Mouse (Mus musculus) brown adipose tissue, adult 24 weeks (tissue): ENCODE measurements around the gene Kazn. TPM values are rescaled to one million over a fixed set of nuclear protein-coding genes. Genes with fewer than 3 reads are reported as not detected.

Experiments
- H3K27ac ChIP-seq: fragments of 200-500 bp; replicated peaks from 2 replicates; pipeline ENCODE4 v1.5.1; 2012; ENCODE audit warnings: low read depth, mild to moderate bottlenecking, low read length
- H3K4me1 ChIP-seq: fragments of 200-500 bp; 2 replicates; pipeline ENCODE4 v1.6.1; 2012; ENCODE audit warnings: low read length, mixed read lengths; ENCODE audit not compliant: control insufficient read depth, insufficient read depth, insufficient read length
- H3K4me3 ChIP-seq: fragments of 200-500 bp; 2 replicates; pipeline ENCODE4 v1.5.1; 2012; ENCODE audit warnings: low read depth, mild to moderate bottlenecking, low read length, moderate library complexity; ENCODE audit not compliant: insufficient read depth
- polyA plus RNA-seq: library from polyadenylated mRNA; stranded (reverse); fragments of >200 nt; gene quantifications from 2 replicates; pipeline ENCODE4 v1.2.4, GENCODE M21; 2012; ENCODE audit not compliant: missing spikeins, insufficient read depth, insufficient read length

Gene Kazn
- polyA plus RNA-seq, 1 experiment, result 0.79 TPM

- Histone ChIP-seq H3K27ac (no peak overlapping the region), H3K4me3 (no peak overlapping the region), H3K4me1 (no peaks in the 10 kb centered on the region)
These were observed 136.0 kb downstream of the Kazn start for GRCm38 (mm10) chr4:142103081-142103671.

GRCm38 (mm10) chr4:142098303-142098702, 140.9 kb downstream of the Kazn start:
- H3K27ac ChIP-seq, result no peak overlapping the region

GRCm38 (mm10) chr4:142097871-142098270, 141.3 kb downstream of the Kazn start:
- Histone ChIP-seq H3K4me1 (peaks cover 3% of the 10 kb centered on the region), H3K27ac (peak overlapping the region; percentile 61), H3K4me3 (no peak overlapping the region)

More at GRCm38 (mm10) chr4:142098303-142098702, 140.9 kb downstream of the Kazn start:
- Histone ChIP-seq H3K4me1 (peaks cover 3% of the 10 kb centered on the region), H3K4me3 (no peak overlapping the region)

GRCm38 (mm10) chr4:142095513-142096241, 143.5 kb downstream of the Kazn start:
- Histone ChIP-seq H3K27ac (no peak overlapping the region), H3K4me1 (peaks cover 3% of the 10 kb centered on the region), H3K4me3 (no peak overlapping the region)

- H3K27ac ChIP-seq, result no peak overlapping the region
- peaks cover 3% of the 10 kb centered on the region for H3K4me1 ChIP-seq
- H3K4me3 ChIP-seq, result no peak overlapping the region
These were observed 144.8 kb downstream of the Kazn start for GRCm38 (mm10) chr4:142094386-142094785.

- Histone ChIP-seq H3K27ac (no peak overlapping the region), H3K4me1 (peaks cover 3% of the 10 kb centered on the region; the same call in 1 of the 2 replicates), H3K4me3 (no peak overlapping the region)
These were observed 148.1 kb downstream of the Kazn start for GRCm38 (mm10) chr4:142091100-142091499.

GRCm38 (mm10) chr4:142089966-142090365, 149.2 kb downstream of the Kazn start:
- H3K4me1 ChIP-seq, result no peaks in the 10 kb centered on the region
- no peak overlapping the region for H3K27ac ChIP-seq
- no peak overlapping the region for H3K4me3 ChIP-seq

GRCm38 (mm10) chr4:142088836-142089235, 150.4 kb downstream of the Kazn start:
- no peaks in the 10 kb centered on the region; the same call in 1 of the 2 replicates for H3K4me1 ChIP-seq
- H3K4me3 ChIP-seq, result no peak overlapping the region
- no peak overlapping the region for H3K27ac ChIP-seq

- Histone ChIP-seq H3K4me1 (no peaks in the 10 kb centered on the region; the same call in 1 of the 2 replicates), H3K27ac (no peak overlapping the region), H3K4me3 (no peak overlapping the region)
These were observed 150.8 kb downstream of the Kazn start for GRCm38 (mm10) chr4:142088409-142088808.

GRCm38 (mm10) chr4:142084936-142085563, 154.2 kb downstream of the Kazn start:
- H3K4me1 ChIP-seq, result peaks cover 4% of the 10 kb centered on the region; the same call in 1 of the 2 replicates
- peak overlapping the region; percentile 60; the same call in 1 of the 2 replicates for H3K4me3 ChIP-seq
- H3K27ac ChIP-seq, result no peak overlapping the region

- Histone ChIP-seq H3K4me3 (peak within 1 kb of the TSS; percentile 60), H3K27ac (0 out of 2 replicates have a peak within 1 kb of the TSS, but pooled peaks have one; percentile 11), H3K4me1 (peaks cover 4% of the 10 kb centered on the region; the same call in 1 of the 2 replicates)
These were observed 154.9 kb downstream of the Kazn start, which contains the start of gene Tmem51 for GRCm38 (mm10) chr4:142084131-142084899. Gene Tmem51 (minus strand): TSS chr4:142084304.

- Histone ChIP-seq H3K27ac (0 out of 2 replicates have a peak overlapping the region, but pooled peaks have one; percentile 11), H3K4me3 (peak overlapping the region; percentile 60), H3K4me1 (peaks cover 4% of the 10 kb centered on the region; the same call in 1 of the 2 replicates)
These were observed 155.5 kb downstream of the Kazn start for GRCm38 (mm10) chr4:142083762-142084130.

GRCm38 (mm10) chr4:142083193-142083592, 156.0 kb downstream of the Kazn start:
- no peak overlapping the region for H3K27ac ChIP-seq
- peaks cover 4% of the 10 kb centered on the region; the same call in 1 of the 2 replicates for H3K4me1 ChIP-seq
- H3K4me3 ChIP-seq, result peak overlapping the region; percentile 36; the same call in 1 of the 2 replicates

- Histone ChIP-seq H3K4me3 (no peak overlapping the region), H3K27ac (no peak overlapping the region), H3K4me1 (peaks cover 6% of the 10 kb centered on the region; the same call in 1 of the 2 replicates)
These were observed 156.5 kb downstream of the Kazn start for GRCm38 (mm10) chr4:142082703-142083102.
